Mouse (Mus musculus): ENCODE measurements around the gene Fam133b.
A peak's percentile ranks its signal among the peaks of the same experiment; 100 is the strongest.

The Fam133b gene

DNA sequence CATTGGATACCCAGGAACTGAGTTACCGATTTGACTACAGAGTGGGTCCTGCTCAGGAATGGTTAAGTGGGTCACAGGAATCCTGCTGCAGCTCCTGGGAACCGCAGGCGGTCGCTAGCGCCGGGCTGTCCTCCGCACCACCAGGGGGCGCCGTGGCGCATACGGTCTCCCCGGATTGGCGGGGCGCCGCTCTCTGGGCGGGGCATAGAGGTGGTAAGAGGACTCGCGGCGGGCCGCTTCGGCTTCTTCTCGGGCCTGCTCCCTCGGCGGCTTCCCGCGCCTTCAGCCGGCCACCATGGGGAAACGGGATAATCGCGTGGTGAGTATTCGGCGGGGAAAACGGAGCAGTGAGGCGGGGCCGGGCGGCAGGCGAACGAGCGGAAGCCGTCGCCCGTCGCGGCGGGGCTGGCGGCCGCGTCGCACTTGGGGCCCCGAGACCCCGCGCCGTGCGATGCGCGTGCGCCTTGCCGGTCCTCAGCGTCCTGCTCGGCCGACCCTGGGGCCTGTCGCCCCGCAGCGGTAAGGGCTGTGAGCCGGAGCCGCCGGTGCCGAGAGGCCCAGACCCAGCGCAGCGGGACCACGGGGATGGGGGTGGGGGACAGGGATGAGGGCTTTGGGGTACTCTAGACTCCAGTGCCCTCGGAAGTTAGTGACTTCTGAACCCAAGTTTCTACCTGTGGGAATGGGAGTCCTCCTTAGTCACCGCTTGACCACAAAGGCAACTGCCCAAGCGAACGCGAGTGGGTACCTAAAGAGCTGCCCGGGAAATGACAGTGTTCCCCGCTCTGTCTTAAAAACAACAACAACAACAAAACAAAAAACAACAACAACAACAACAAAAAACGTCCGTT is at the start of gene Fam133b:
Fam133b (plus strand) TSS at position 205 of the 851 bp plus-strand sequence.
- peak; percentile 99 for DNase-seq

DNA sequence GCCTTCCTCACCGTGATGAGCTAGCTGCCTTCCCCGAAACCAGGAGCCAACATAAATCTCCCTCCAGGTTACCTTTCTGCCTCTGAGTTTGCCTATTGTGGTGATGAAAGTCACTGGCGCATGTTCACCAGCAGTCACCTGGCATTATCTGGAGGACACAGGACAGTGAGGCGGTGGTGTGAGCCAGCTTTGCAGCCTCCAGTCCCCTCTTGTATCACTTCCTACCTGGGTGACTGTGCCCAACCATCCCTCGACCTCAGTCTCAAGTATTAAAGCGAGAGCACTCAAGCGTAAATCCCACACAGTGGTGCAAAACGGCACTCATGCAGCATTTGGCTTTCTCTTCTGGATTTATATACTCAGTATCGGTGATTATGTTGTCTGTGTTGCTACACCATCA is 49.7 kb upstream of the Fam133b start:
- no peak for DNase-seq

DNA sequence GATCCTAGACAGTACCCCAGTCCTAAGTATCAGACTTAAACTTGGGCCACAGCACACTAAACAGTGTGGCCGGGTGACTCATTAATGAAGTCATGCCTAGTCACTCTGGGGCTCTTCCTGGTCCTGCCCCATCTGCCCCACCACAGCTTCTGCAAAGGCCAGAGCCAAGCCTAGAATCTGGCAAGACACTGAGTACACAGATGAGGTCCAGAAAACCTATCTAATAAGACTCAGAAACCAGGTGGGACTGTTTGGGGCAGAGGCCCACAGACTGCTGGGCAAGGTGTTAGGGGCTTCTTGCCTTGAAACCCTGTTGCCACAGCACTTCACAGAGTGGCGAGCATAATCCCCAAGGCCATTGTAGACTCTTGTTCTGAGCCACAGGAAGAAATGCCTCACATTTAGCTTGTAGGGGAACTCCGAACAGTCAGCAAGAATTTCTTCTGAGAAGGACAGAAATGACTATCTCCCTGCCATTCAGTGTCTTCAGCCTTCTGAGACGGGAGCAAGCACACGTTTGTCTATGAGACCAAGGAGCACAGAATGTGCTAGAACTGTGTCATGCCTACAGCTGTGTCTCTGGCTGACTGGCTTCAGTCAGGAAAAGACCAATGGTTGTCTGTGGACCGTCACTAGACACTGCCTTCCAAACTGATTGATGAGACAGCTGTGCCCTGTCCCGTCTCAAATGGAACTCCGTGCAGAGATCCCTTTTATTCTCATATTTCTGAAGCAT is 49.0 kb upstream of the Fam133b start:
- no peak for DNase-seq

DNA sequence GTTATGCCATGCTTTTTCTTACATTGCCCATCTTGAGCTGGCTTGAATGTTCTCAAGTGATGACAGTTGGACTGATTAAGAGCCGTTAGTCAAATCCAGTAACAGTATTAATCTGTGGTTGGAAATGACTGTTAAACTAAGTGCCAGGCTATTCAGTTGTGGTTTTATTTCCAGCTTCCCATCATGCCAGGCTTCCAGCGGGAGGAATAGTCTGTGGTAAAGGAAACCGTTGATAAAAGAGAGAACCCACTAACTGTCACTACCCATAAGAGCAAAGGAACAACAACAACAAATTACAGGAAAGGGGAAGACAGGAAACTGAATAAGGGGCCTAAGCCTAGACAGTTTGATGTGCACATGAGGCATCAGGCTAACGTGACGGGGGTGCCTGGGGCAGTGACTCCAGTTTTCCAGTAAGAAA is 46.1 kb upstream of the Fam133b start:
- no peak for DNase-seq

DNA sequence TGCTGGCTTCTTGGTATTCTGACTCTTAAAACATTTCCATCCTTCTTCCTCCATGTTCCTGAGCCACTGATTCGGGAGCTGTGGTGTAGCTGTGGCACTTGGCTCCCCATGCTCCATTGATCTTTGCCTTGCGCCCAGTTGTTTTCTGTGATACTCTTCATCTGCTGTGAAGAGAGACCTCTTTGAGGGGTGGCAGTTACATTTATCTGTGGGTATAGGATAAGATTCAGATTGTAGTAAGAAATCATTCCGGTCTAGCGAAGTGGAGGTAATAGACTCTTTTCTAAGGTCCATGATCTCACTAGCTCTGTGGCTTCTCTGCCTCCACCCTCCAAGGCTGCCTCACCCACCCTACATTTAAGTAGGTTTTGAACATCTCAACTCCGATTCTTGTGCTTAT is 43.3 kb upstream of the Fam133b start:
- no peak for DNase-seq

DNA sequence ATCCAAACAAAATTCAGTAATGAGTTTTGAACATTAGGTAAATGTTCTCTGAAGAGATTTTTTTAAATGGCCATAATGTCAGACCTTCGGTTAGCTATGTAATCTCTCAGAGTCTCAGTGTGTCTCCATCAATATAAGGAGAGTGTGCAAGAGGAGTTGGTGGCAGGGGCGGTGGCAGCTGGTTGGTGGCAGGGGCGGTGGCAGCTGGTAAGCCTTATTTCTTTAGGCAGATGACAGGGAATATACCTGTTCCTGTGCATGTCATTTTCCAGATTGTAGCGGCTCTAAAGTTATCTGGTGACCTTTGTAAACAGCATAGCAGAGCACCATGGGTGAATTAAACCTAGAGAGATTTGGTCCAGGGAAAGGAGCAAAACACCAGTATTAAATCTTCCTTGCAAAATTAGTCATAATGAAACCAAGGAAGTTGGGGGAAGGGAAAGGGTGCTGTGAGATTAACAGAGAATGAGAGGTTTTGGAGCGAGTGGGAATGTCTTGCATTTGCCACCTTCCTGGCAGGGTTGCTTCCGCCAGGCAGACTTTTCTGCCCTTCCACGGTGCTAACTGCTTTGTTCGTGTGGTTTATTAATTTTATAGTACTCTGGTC is 42.6 kb upstream of the Fam133b start:
- DNase-seq = no peak

DNA sequence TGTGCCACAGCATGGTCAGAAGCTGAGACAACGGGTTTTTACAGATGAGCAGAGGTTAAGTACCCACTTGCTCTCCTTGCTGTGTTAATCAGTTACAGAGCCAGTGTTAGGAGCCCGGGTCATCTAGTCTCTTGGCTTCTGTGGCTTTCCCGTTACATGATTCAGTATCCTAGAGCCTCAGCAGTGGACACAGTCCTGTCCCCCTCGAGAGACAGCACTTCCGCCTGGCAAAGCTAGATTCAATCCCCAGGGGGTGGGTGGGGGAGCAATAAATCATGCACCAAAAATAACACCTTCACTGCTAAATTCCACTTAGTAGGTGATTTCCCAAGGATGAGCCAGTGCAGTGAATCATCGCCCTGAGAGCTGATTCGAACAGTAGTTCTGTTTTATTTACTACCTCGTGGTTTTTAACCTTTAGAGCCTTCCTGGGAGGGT is 42.0 kb upstream of the Fam133b start:
- DNase-seq = peak; percentile 21 to 50

DNA sequence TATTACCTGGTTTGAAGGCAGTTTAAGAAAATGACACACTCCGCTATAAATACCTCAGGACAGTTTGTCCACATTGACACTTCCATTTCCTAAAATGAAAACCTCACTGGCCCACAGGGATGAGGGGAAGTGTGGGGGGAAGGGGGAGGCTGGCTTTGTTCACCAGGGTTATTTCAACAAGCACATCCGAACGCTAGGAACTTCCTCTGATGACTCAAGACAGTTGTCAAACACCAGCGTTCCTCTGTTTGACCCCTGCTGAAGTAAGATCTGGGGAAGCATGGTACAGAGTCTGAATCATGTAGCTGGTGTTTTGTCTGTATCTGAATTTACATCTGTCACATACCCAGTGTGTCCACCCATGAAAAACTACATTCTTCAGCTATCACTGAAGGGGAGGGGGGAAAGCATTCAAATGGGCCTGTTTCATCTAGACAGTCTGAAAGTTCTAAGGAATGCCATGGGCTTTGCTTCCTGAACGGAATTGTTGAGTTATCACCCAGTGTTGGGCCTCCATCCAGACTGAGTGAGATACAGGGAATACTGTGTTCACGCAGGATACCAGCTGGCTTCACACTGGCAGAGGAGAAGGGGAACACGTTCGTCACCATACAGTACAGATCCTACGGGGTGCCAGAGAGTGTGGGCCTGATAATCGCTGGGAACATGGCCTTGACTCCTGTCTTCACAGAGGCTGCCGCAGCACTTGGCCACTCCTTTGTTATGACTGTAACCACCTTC is 40.9 kb upstream of the Fam133b start:
- DNase-seq = peak; percentile 56 to 65

DNA sequence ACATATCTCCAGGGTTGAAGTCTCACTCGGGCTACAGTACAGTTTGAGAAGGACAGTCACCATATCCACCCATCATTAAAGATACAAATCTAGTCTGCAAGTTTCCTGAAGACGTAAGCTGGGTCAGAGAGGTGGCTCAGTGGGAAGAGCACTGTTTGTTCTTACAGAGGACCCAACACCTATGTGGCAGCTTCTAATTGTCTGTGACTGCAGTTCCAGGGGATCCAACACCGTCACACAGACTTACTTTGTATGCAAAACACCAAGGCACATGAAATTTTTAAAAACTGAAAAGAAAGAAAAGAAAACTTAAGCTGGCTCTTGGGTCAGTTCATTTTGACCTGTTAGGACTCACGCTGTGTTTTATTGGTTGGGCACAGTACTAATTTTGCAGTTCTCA is 40.3 kb upstream of the Fam133b start:
- no peak for DNase-seq

DNA sequence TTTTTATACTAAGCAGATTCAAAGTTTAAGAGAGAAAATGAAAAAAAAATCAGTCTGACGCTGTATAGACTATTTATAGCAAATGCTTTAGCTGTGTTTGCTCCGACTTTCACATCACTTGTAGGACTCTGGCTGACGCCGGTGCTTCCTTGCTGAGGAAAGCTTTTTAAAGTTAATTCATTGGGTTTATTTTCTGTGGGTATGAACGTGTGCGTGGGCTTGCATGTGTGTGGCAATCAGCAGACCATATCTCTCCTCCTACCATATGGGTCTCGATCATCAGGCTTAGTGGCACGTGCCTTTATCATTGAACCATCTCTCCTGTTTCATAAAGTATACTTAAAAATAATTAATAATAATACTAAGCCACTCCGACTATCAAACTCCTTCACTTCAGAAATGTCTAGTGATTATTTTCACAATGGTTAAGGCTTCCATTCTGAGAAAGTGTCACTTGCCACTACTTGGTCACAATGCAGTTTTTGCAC is 39.8 kb upstream of the Fam133b start:
- DNase-seq = no peak

DNA sequence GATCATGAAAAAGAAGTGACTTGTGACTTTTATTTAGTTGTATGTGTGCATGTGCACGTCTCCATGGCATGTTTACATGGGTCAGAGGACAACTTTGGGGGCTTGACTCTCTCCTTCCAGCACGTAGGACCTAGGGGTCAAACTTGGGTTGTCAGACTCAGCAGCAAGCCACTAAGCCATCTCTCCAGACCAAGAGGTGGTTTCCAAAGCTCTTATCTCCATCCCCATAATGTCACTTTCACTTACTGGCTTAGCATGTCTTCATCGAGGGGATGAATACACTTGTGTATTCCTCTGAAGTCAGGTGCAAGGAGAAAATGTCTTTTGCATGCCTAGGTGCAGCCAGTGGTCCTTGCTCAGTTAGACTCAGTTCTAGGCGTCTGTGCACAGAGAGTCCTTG is 39.2 kb upstream of the Fam133b start:
- no peak for DNase-seq

DNA sequence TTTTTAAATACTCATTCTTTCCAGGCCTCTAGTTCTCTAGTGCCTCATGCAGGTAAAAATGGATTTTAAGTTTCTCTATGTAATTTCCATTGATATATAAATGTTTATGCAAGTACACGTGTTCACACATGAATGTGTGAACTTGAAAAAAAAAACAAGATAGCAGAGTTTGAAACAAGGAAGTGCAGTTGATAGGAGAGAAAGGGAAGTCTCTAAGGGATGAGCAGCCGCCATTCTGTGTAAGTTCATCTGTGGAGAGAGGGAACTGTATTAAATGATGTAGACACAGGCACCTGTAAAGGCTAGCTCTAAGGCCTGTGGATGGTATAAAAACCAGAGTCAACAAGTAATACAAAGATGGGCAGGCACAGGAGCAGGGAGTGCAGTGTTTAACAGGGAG is 38.1 kb upstream of the Fam133b start:
- no peak for DNase-seq

DNA sequence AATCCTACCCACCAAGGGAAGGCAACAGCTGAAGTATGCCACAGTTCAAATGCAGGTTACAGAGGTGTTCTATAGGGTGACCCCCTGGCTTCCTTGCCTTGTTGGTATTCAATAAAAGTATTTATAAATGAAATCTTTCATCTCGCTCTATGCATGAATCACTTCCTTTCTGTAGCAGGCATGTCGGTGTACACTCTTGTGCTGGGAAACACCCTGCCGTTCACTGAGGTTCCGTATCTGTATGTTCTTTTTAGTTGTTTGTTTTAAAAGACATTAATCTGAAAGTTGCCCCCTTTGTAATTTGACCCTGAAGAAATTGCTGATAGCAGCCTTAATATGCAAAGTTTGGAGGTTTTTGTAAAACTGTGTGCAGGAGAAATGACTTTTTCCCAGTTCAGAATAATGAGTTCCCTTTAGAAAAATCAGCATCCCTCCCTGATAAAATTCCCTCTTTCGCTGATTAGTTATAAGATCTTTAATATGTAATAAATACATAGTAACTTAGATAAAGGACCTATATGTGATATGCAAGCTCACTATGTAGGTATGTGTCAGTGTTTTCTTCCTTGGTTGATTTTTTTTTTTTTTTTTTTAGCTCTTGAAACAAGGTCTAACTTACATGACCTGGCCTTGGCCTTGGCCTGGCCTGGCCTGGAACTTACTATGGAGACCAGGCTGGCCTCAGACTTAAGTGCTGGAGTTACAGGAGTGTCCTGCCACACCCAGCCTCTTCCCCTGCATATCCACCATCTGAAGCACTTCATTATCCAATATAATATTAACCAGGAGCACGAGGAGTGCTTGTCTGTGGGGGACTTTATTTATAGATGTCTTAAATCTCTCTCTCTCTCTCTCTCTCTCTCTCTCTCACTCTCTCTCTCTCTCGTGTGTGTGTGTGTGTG is 34.9 kb upstream of the Fam133b start:
- no peak for DNase-seq

DNA sequence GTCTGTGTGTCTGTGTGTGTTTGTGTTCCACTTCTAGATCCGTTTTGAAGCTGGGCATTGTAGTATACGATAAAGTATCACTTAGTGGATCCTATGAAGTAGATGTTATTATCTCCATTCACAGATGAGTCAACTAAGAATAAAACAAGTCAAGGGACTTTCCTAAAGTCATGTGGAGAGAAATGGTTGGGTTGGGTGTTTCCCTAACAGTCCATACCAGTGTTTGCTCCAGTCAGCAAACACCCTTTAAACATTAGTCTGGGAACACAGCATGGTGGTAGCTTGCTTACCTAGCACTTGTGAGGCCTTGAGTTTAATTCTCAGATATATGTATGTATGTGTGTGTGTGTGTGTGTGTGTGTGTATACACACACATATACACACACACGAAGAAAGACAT is 34.1 kb upstream of the Fam133b start:
- DNase-seq = no peak

DNA sequence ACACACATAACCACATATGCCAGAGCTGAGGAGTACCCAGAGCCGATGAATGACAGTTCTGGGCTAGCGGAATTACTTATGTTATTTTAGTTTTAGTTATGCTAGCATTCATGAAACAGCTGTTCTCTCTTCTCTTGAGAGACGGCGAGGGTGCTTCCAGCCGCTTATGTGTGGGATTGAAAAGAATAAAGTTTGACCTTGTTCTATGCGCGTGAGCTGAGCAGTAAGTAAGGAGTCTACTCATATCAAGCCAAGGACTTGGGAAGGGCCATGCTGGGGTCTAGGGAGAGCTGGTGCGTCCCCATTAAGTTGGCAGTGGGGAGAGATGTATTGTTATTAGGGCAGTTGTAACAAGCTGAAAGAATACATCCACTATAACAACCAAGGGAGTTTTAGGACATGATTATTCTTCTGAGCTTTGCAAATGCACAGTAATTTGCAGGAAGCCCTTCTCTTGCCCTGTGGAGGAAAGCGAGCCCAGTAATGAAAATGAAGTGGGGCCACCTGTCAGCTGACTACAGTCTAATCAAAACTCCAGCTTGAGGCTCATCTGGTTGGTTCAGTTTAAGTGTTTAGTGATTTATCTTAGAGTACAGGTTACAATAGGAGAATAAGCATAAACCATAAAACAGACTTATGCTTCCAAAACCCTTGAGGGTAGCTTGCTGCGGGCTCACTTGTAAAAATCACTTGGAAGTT is 32.4 kb upstream of the Fam133b start:
- no peak for DNase-seq

DNA sequence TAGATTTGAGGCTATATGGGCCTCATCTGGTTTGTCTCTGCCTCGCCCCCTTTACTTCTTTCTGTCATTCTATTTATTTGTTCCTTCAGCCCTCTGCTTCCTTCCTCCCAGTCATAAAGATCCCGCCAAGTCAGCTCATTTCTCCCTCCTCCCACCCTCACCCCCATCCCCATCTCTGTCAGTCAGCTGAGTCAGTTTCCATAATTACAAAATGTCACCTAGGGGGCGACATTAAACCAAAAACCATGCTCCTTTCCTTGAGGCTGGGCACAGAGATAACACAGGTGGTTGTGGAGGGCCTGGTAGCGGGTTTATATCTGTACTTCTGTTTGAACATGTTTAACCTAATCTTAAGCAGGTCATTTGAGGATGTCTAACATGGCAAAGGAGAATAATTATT is 31.0 kb upstream of the Fam133b start:
- no peak for DNase-seq

DNA sequence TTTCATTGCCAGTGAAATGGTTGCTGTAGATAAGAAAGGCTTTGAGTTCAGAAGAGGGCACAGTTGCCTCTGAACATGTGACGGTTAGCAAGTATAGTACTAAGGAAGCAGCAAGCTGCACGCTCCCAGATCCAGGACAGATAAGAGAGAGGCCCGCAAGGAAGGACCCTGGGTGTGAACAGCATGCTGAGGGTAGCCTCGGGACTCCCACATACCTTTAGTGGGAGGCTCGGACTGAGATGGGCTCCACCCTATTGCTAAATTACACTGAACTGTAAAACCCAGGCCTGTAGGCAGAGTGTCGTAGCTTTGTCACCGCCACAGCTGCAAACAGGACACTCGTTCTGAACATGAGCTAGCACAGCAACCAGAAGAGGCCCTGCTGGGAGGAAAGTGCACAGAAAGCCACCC is 28.7 kb upstream of the Fam133b start:
- no peak for DNase-seq

DNA sequence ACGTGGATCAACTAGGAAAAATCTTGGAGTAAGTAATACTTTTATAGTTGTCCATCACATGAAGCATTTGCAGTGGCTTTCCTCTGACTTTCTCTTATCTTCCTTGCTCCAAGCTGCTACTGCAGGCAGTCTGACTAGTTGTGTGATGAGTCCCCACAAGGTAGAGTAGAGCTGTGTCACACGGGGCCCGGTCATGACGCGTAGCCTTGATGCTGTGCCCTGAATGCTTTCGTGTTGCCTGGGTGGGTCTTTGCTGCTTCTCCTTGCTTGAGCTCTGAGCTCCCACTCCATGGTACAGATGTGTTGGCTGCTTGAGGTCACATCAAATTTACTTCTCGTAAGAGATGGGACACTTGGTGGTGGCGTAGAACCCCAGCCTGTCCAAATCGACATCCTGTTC is 28.2 kb upstream of the Fam133b start:
- no peak for DNase-seq

DNA sequence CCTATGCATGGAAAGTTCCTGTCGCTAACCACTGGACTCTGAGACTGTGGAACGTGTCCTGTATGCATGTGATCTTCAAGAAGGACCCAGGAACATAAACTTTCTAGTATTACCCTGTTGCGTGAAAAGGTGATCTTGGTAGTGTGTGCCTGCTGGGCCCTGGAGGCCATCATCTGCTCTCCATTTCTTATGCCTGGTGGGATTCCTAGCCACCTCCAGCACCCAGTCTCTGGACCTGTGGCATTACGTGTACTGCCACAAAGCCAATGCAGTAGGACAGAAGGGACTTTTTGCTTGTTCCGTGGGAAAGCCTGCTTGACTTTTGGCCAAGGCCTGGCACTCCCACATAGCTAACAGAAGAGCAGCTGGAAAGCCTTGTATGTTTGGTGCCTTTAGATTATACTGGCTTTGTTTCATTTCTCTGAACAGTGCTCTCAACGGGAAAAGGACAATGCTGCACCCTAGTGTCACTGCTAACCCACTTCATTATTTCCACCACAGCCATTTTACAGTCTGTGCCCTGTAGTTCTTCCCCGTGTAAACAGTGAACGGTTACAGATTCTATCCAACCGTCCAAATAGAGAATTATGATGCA is 27.1 kb upstream of the Fam133b start:
- DNase-seq = peak; percentile 63 to 75

DNA sequence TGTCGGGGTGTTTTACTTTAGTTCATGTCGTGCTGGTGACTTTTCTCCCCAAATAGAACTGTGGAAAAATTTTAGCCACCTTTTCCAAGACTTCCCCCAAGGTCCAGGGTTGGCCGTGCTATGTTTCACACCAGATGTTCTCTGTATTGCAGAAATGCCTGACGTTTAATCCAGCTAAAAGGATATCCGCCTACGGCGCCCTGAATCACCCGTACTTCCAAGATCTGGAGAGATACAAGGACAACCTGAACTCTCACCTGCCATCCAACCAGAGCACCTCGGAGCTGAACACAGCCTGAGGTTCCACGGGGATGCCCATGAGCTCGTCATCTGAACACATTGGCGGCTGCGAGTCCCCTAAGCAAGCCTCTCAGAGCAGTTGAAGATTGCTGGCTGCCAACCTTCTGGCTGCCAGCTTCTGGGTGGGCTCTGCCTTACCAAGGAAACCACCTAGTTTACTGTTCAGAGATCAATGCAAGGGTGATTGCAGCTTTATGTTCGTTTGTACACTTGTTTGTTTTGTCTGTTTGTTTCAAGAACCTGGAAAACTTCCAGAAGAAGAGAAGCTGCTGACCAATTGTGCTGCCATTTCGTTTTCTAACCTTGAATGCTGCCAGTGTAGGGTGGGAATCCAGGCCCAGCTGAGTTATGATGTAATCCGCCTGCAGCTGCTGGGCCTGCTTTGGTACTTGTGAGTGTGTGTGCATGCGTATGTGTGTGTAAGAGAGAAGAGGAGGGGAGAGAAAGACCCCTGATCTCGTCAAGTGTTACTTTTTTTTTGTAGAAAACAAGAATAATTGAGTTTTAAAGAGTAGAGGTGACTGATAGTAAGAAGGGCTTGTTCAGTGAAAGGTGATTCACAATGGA is 22.9 kb upstream of the Fam133b start:
- DNase-seq = no peak
